Mouse (Mus musculus): ENCODE data around the gene Uqcr11. TPM values are rescaled to one million over a fixed set of nuclear protein-coding genes. Genes with fewer than 3 reads are reported as not detected.

Gene Uqcr11
- total RNA-seq, 1 experiment = 995 TPM

GRCm38 (mm10) chr10:80431570-80432386, 25.1 kb upstream of the Uqcr11 start:
- peak overlapping the region; percentile 94 for H3K9ac ChIP-seq (ENCODE audit: insufficient read depth, low read depth, low read length, poor library complexity, severe bottlenecking)
- H3K9me3 ChIP-seq (ENCODE audit: control insufficient read depth, insufficient read depth, low read depth, low read length) = no peaks in the 10 kb centered on the region
- no peak for TF ChIP-seq CHD2 (IDR thresholded peaks at IDR 0.05; ENCODE audit: low read depth, low read length)
- no peak for TF ChIP-seq ZC3H11A (IDR thresholded peaks at IDR 0.05; ENCODE audit: borderline replicate concordance, low read depth, low read length)
- no peak for TF ChIP-seq MAFK (IDR thresholded peaks at IDR 0.05; ENCODE audit: insufficient read depth, low read depth, low read length)
- no peak for TF ChIP-seq ZNF384 (IDR thresholded peaks at IDR 0.05; ENCODE audit: low read depth, low read length)
- no peak for TF ChIP-seq HCFC1 (IDR thresholded peaks at IDR 0.05; ENCODE audit: borderline replicate concordance, insufficient read depth, low read length)
- peaks cover 33% of the 10 kb centered on the region for H3K36me3 ChIP-seq (ENCODE audit: control insufficient read depth, insufficient read depth, low read length, poor library complexity, severe bottlenecking)
- H3K4me1 ChIP-seq (ENCODE audit: control insufficient read depth in 2 of 2, insufficient read depth in 2 of 2, low read length in 2 of 2, poor library complexity in 1 of 2) = peaks cover 0 to 13% of the 10 kb centered on the region in 2 experiments; a peak in 3 of 4 replicates
- H3K4me3 ChIP-seq (ENCODE audit: insufficient read depth in 1 of 2, low read depth in 1 of 2, low read length in 2 of 2, poor library complexity in 1 of 2, severe bottlenecking in 1 of 2) = peak overlapping the region; percentile 83 to 88
- DNase-seq (ENCODE audit: low read depth, low spot score) = no peak
- in situ Hi-C loops (cut with MboI; ENCODE audit: low sequenced_read_pairs in 2 of 2, unreplicated experiment in 2 of 2) = no loop called here
- H3K27ac ChIP-seq (ENCODE audit: insufficient read depth, low read depth, low read length, poor library complexity, severe bottlenecking) = no peak overlapping the region

GRCm38 (mm10) chr10:80430375-80430980, 23.8 kb upstream of the Uqcr11 start:
- no peak for DNase-seq (ENCODE audit: low read depth, low spot score)
- H3K27ac ChIP-seq (ENCODE audit: insufficient read depth, low read depth, low read length, poor library complexity, severe bottlenecking) = no peak overlapping the region
- peaks cover 0 to 11% of the 10 kb centered on the region in 2 experiments; a peak in 3 of 4 replicates for H3K4me1 ChIP-seq (ENCODE audit: control insufficient read depth in 2 of 2, insufficient read depth in 2 of 2, low read length in 2 of 2, poor library complexity in 1 of 2)
- no peaks in the 10 kb centered on the region for H3K9me3 ChIP-seq (ENCODE audit: control insufficient read depth, insufficient read depth, low read depth, low read length)
- in situ Hi-C loops (cut with MboI; ENCODE audit: low sequenced_read_pairs in 2 of 2, unreplicated experiment in 2 of 2) = no loop called here
- no peak overlapping the region for H3K4me3 ChIP-seq (ENCODE audit: insufficient read depth in 1 of 2, low read depth in 1 of 2, low read length in 2 of 2, poor library complexity in 1 of 2, severe bottlenecking in 1 of 2)
- no peak overlapping the region for H3K9ac ChIP-seq (ENCODE audit: insufficient read depth, low read depth, low read length, poor library complexity, severe bottlenecking)
- TF ChIP-seq CHD2 (IDR thresholded peaks at IDR 0.05; ENCODE audit: low read depth, low read length) (no peak), HCFC1 (IDR thresholded peaks at IDR 0.05; ENCODE audit: borderline replicate concordance, insufficient read depth, low read length) (no peak), MAFK (IDR thresholded peaks at IDR 0.05; ENCODE audit: insufficient read depth, low read depth, low read length) (no peak), ZC3H11A (IDR thresholded peaks at IDR 0.05; ENCODE audit: borderline replicate concordance, low read depth, low read length) (no peak), ZNF384 (IDR thresholded peaks at IDR 0.05; ENCODE audit: low read depth, low read length) (no peak)
- peaks cover 40% of the 10 kb centered on the region for H3K36me3 ChIP-seq (ENCODE audit: control insufficient read depth, insufficient read depth, low read length, poor library complexity, severe bottlenecking)

GRCm38 (mm10) chr10:80429800-80430199, 23.2 kb upstream of the Uqcr11 start:
- in situ Hi-C loops (cut with MboI; ENCODE audit: low sequenced_read_pairs in 2 of 2, unreplicated experiment in 2 of 2) = no loop called here
- TF ChIP-seq ZC3H11A (IDR thresholded peaks at IDR 0.05; ENCODE audit: borderline replicate concordance, low read depth, low read length) (no peak), MAFK (IDR thresholded peaks at IDR 0.05; ENCODE audit: insufficient read depth, low read depth, low read length) (no peak), ZNF384 (IDR thresholded peaks at IDR 0.05; ENCODE audit: low read depth, low read length) (no peak), CHD2 (IDR thresholded peaks at IDR 0.05; ENCODE audit: low read depth, low read length) (no peak), HCFC1 (IDR thresholded peaks at IDR 0.05; ENCODE audit: borderline replicate concordance, insufficient read depth, low read length) (no peak)
- H3K9me3 ChIP-seq (ENCODE audit: control insufficient read depth, insufficient read depth, low read depth, low read length) = no peaks in the 10 kb centered on the region
- no peak overlapping the region for H3K4me3 ChIP-seq (ENCODE audit: insufficient read depth in 1 of 2, low read depth in 1 of 2, low read length in 2 of 2, poor library complexity in 1 of 2, severe bottlenecking in 1 of 2)
- no peak overlapping the region for H3K27ac ChIP-seq (ENCODE audit: insufficient read depth, low read depth, low read length, poor library complexity, severe bottlenecking)
- no peak for DNase-seq (ENCODE audit: low read depth, low spot score)
- peaks cover 46% of the 10 kb centered on the region for H3K36me3 ChIP-seq (ENCODE audit: control insufficient read depth, insufficient read depth, low read length, poor library complexity, severe bottlenecking)
- peaks cover 0 to 10% of the 10 kb centered on the region in 2 experiments; a peak in 3 of 4 replicates for H3K4me1 ChIP-seq (ENCODE audit: control insufficient read depth in 2 of 2, insufficient read depth in 2 of 2, low read length in 2 of 2, poor library complexity in 1 of 2)
- no peak overlapping the region for H3K9ac ChIP-seq (ENCODE audit: insufficient read depth, low read depth, low read length, poor library complexity, severe bottlenecking)

- no peak for DNase-seq (ENCODE audit: low read depth, low spot score)
Observed at GRCm38 (mm10) chr10:80425041-80425440, 18.4 kb upstream of the Uqcr11 start.

More at GRCm38 (mm10) chr10:80425041-80425440, 18.4 kb upstream of the Uqcr11 start:
- Histone ChIP-seq H3K4me1 (ENCODE audit: control insufficient read depth in 2 of 2, insufficient read depth in 2 of 2, low read length in 2 of 2, poor library complexity in 1 of 2) (peaks cover 0 to 7% of the 10 kb centered on the region in 2 experiments; a peak in 1 of 4 replicates), H3K36me3 (ENCODE audit: control insufficient read depth, insufficient read depth, low read length, poor library complexity, severe bottlenecking) (peaks cover 58% of the 10 kb centered on the region), H3K9ac (ENCODE audit: insufficient read depth, low read depth, low read length, poor library complexity, severe bottlenecking) (no peak overlapping the region), H3K27ac (ENCODE audit: insufficient read depth, low read depth, low read length, poor library complexity, severe bottlenecking) (no peak overlapping the region), H3K4me3 (ENCODE audit: insufficient read depth in 1 of 2, low read depth in 1 of 2, low read length in 2 of 2, poor library complexity in 1 of 2, severe bottlenecking in 1 of 2) (no peak overlapping the region), H3K9me3 (ENCODE audit: control insufficient read depth, insufficient read depth, low read depth, low read length) (no peaks in the 10 kb centered on the region)
- TF ChIP-seq ZC3H11A (IDR thresholded peaks at IDR 0.05; ENCODE audit: borderline replicate concordance, low read depth, low read length) (no peak), ZNF384 (IDR thresholded peaks at IDR 0.05; ENCODE audit: low read depth, low read length) (no peak), MAFK (IDR thresholded peaks at IDR 0.05; ENCODE audit: insufficient read depth, low read depth, low read length) (no peak), HCFC1 (IDR thresholded peaks at IDR 0.05; ENCODE audit: borderline replicate concordance, insufficient read depth, low read length) (no peak), CHD2 (IDR thresholded peaks at IDR 0.05; ENCODE audit: low read depth, low read length) (no peak)
- in situ Hi-C loops (cut with MboI; ENCODE audit: low sequenced_read_pairs in 2 of 2, unreplicated experiment in 2 of 2) = no loop called here

Data from ES-E14 (cell line).